Mouse (Mus musculus): ENCODE results near the gene Gm16253. TPM values are rescaled to one million over a fixed set of nuclear protein-coding genes. Genes with fewer than 3 reads are reported as not detected.

Gene Gm16253
- polyA plus RNA-seq, 1 experiment = not detected

GRCm38 (mm10) chr3:96594851-96595250, 18.1 kb downstream of the Gm16253 start:
- no peak for TF ChIP-seq POLR2A (IDR thresholded peaks at IDR 0.05; ENCODE audit: borderline replicate concordance, extremely low read depth, insufficient read depth, insufficient read length, poor library complexity, severe bottlenecking)
- no peak for TF ChIP-seq CTCF (IDR thresholded peaks at IDR 0.05; ENCODE audit: borderline replicate concordance, extremely low read depth, insufficient read depth, insufficient read length)

GRCm38 (mm10) chr3:96595661-96596060, 18.9 kb downstream of the Gm16253 start:
- no peak for TF ChIP-seq POLR2A (IDR thresholded peaks at IDR 0.05; ENCODE audit: borderline replicate concordance, extremely low read depth, insufficient read depth, insufficient read length, poor library complexity, severe bottlenecking)
- no peak for TF ChIP-seq CTCF (IDR thresholded peaks at IDR 0.05; ENCODE audit: borderline replicate concordance, extremely low read depth, insufficient read depth, insufficient read length)
- peak; percentile 42 for DNase-seq (ENCODE audit: low read depth)

More at GRCm38 (mm10) chr3:96594851-96595250, 18.1 kb downstream of the Gm16253 start:
- DNase-seq (ENCODE audit: low read depth) = no peak

- TF ChIP-seq POLR2A (IDR thresholded peaks at IDR 0.05; ENCODE audit: borderline replicate concordance, extremely low read depth, insufficient read depth, insufficient read length, poor library complexity, severe bottlenecking) (no peak), CTCF (IDR thresholded peaks at IDR 0.05; ENCODE audit: borderline replicate concordance, extremely low read depth, insufficient read depth, insufficient read length) (no peak)
- DNase-seq (ENCODE audit: low read depth) = peak; percentile 71
These were observed 19.5 kb downstream of the Gm16253 start, which contains the start of gene Ankrd34a for GRCm38 (mm10) chr3:96596228-96596707. Ankrd34a (plus strand) TSS chr3:96596636.

GRCm38 (mm10) chr3:96596855-96597254, 20.1 kb downstream of the Gm16253 start:
- no peak for TF ChIP-seq CTCF (IDR thresholded peaks at IDR 0.05; ENCODE audit: borderline replicate concordance, extremely low read depth, insufficient read depth, insufficient read length)
- no peak for TF ChIP-seq POLR2A (IDR thresholded peaks at IDR 0.05; ENCODE audit: borderline replicate concordance, extremely low read depth, insufficient read depth, insufficient read length, poor library complexity, severe bottlenecking)
- peak; percentile 60 for DNase-seq (ENCODE audit: low read depth)

- peak; percentile 71 for DNase-seq (ENCODE audit: low read depth)
- TF ChIP-seq POLR2A (IDR thresholded peaks at IDR 0.05; ENCODE audit: borderline replicate concordance, extremely low read depth, insufficient read depth, insufficient read length, poor library complexity, severe bottlenecking) (no peak), CTCF (IDR thresholded peaks at IDR 0.05; ENCODE audit: borderline replicate concordance, extremely low read depth, insufficient read depth, insufficient read length) (no peak)
These were observed 20.7 kb downstream of the Gm16253 start for GRCm38 (mm10) chr3:96597435-96597891.

GRCm38 (mm10) chr3:96598156-96599068, 21.6 kb downstream of the Gm16253 start:
- peak; percentile 82 for DNase-seq (ENCODE audit: low read depth)
- no peak for TF ChIP-seq CTCF (IDR thresholded peaks at IDR 0.05; ENCODE audit: borderline replicate concordance, extremely low read depth, insufficient read depth, insufficient read length)
- peak; percentile 19; the same call in 1 of the 2 replicates for TF ChIP-seq POLR2A (IDR thresholded peaks at IDR 0.05; ENCODE audit: borderline replicate concordance, extremely low read depth, insufficient read depth, insufficient read length, poor library complexity, severe bottlenecking)

GRCm38 (mm10) chr3:96599069-96599393, 22.2 kb downstream of the Gm16253 start:
- no peak for TF ChIP-seq CTCF (IDR thresholded peaks at IDR 0.05; ENCODE audit: borderline replicate concordance, extremely low read depth, insufficient read depth, insufficient read length)
- TF ChIP-seq POLR2A (IDR thresholded peaks at IDR 0.05; ENCODE audit: borderline replicate concordance, extremely low read depth, insufficient read depth, insufficient read length, poor library complexity, severe bottlenecking) = no peak
- no peak for DNase-seq (ENCODE audit: low read depth)

GRCm38 (mm10) chr3:96599411-96599810, 22.6 kb downstream of the Gm16253 start:
- TF ChIP-seq CTCF (IDR thresholded peaks at IDR 0.05; ENCODE audit: borderline replicate concordance, extremely low read depth, insufficient read depth, insufficient read length) = no peak
- TF ChIP-seq POLR2A (IDR thresholded peaks at IDR 0.05; ENCODE audit: borderline replicate concordance, extremely low read depth, insufficient read depth, insufficient read length, poor library complexity, severe bottlenecking) = no peak

GRCm38 (mm10) chr3:96600639-96601250, 24.0 kb downstream of the Gm16253 start, which contains the start of gene Lix1l:
Lix1l (plus strand) TSS chr3:96601149.
- TF ChIP-seq POLR2A (IDR thresholded peaks at IDR 0.05; ENCODE audit: borderline replicate concordance, extremely low read depth, insufficient read depth, insufficient read length, poor library complexity, severe bottlenecking) = peak; percentile 82
- no peak for TF ChIP-seq CTCF (IDR thresholded peaks at IDR 0.05; ENCODE audit: borderline replicate concordance, extremely low read depth, insufficient read depth, insufficient read length)
- peak; percentile 99 for DNase-seq (ENCODE audit: low read depth)

More at GRCm38 (mm10) chr3:96599411-96599810, 22.6 kb downstream of the Gm16253 start:
- DNase-seq (ENCODE audit: low read depth) = no peak

GRCm38 (mm10) chr3:96601251-96601787, 24.5 kb downstream of the Gm16253 start:
- TF ChIP-seq POLR2A (IDR thresholded peaks at IDR 0.05; ENCODE audit: borderline replicate concordance, extremely low read depth, insufficient read depth, insufficient read length, poor library complexity, severe bottlenecking) = peak; percentile 24; the same call in 1 of the 2 replicates
- TF ChIP-seq CTCF (IDR thresholded peaks at IDR 0.05; ENCODE audit: borderline replicate concordance, extremely low read depth, insufficient read depth, insufficient read length) = no peak
- peak; percentile 88 for DNase-seq (ENCODE audit: low read depth)

Measured in brain, embryonic 14.5 days (tissue).